Mouse (Mus musculus): Measurements from ENCODE around the gene Igsf9b. TPM values are rescaled to one million over a fixed set of nuclear protein-coding genes. Genes with fewer than 3 reads are reported as not detected.

Gene Igsf9b
- polyA plus RNA-seq, 1 experiment from 2014 or later = 0.05 TPM

GRCm38 (mm10) chr9:27401169-27401568 lies 102.2 kb downstream of the Igsf9b start:
- H3K4me3 ChIP-seq (replicated peaks) = no peak overlapping the region
- no peak overlapping the region for H3K27ac ChIP-seq (replicated peaks)
- no peak overlapping the region for H3K9ac ChIP-seq
- no peaks in the 10 kb centered on the region for H3K9me3 ChIP-seq (replicated peaks)
- no peak for ATAC-seq (ENCODE audit: insufficient read depth)
- H3K4me2 ChIP-seq = no peak overlapping the region
- H3K4me1 ChIP-seq (replicated peaks) = no peaks in the 10 kb centered on the region
- no peaks in the 10 kb centered on the region for H3K36me3 ChIP-seq (replicated peaks)
- H3K27me3 ChIP-seq = no peaks in the 10 kb centered on the region
- 62% methylated on average over 4 of the region's 4 CpGs for WGBS (ENCODE audit: insufficient replicate concordance)

Other genes starting within 250 kb of the Igsf9b start
- 2.9 and 3.4 TPM in 2 replicates for gene Jam3, start 143.8 kb upstream of the Igsf9b start, polyA plus RNA-seq (2015; fragmentation: Nextera tagmentation; extraction: Ambion mirVana)
- gene Spata19, start 97.6 kb downstream of the Igsf9b start, polyA plus RNA-seq (2015; fragmentation: Nextera tagmentation; extraction: Ambion mirVana) = not detected in 2 replicates